Mouse (Mus musculus) intestine, postnatal 0 days (tissue): ENCODE data around the gene Naa50. TPM values are rescaled to one million over a fixed set of nuclear protein-coding genes. Genes with fewer than 3 reads are reported as not detected.

Experiments
- ATAC-seq: fragments of 200-750 bp; cut with Nextera tagmentation; 2 replicates; pipeline ENCODE4 v1.8.0; 2017; ENCODE audit warnings: mild to moderate bottlenecking, moderate TSS enrichment, moderate library complexity
- H3K27ac ChIP-seq: fragments of 300-500 bp; sonication (generic); 2 replicates; pipeline ENCODE4 v1.5.1; 2014; ENCODE audit warnings: mild to moderate bottlenecking, low read depth, low read length, moderate library complexity
- H3K27me3 ChIP-seq: fragments of 300-500 bp; sonication (generic); replicated peaks from 2 replicates; pipeline ENCODE4 v1.6.1; 2014; ENCODE audit warnings: low read length, mixed read lengths; ENCODE audit not compliant: control insufficient read depth, insufficient read depth
- H3K36me3 ChIP-seq: fragments of 300-500 bp; sonication (generic); 2 replicates; pipeline ENCODE4 v1.6.1; 2014; ENCODE audit warnings: mild to moderate bottlenecking, moderate library complexity; ENCODE audit not compliant: control insufficient read depth, insufficient read depth
- H3K4me1 ChIP-seq: fragments of 300-500 bp; sonication (generic); replicated peaks from 2 replicates; pipeline ENCODE4 v1.6.1; 2014; ENCODE audit warnings: antibody characterized with exemption, low read length, mixed read lengths; ENCODE audit not compliant: control insufficient read depth, insufficient read depth
- H3K4me2 ChIP-seq: fragments of 300-500 bp; sonication (generic); replicated peaks from 2 replicates; pipeline ENCODE4 v1.6.1; 2014; ENCODE audit warnings: low read depth, mild to moderate bottlenecking, moderate library complexity
- H3K4me3 ChIP-seq: fragments of 300-500 bp; sonication (generic); 2 replicates; pipeline ENCODE4 v1.5.1; 2014; ENCODE audit warnings: low read depth, low read length
- H3K9ac ChIP-seq: fragments of 300-500 bp; sonication (generic); 2 replicates; pipeline ENCODE4 v1.6.1; 2014; ENCODE audit warnings: mild to moderate bottlenecking, low read depth, low read length
- H3K9me3 ChIP-seq: fragments of 300-500 bp; sonication (generic); 2 replicates; pipeline ENCODE4 v1.6.1; 2016; ENCODE audit warnings: mixed run types; ENCODE audit not compliant: control insufficient read depth
- CTCF ChIP-seq: sonication (generic); IDR thresholded peaks from 2 replicates; pipeline ENCODE4 v1.5.1; 2016; ENCODE audit warnings: low read depth, mild to moderate bottlenecking, control low read depth, antibody characterized with exemption, moderate library complexity
- WGBS: fragments of 180-500 bp; shearing (Covaris S2); extraction: QIAGEN DNeasy Blood & Tissue Kit; methylation state at CpG from one replicate; pipeline ENCODE4 v1.1.7; 2014; 5-methylcytosine and 5-hydroxymethylcytosine counted together
- polyA plus RNA-seq: library from polyadenylated mRNA; unstranded; fragments of >200 nt; fragmentation: Nextera tagmentation; extraction: Ambion mirVana; gene quantifications from 2 replicates; pipeline ENCODE4 v1.2.1, GENCODE M21; 2015

The Naa50 gene
- polyA plus RNA-seq, 1 experiment from 2014 or later, result 38.6 TPM

DNA sequence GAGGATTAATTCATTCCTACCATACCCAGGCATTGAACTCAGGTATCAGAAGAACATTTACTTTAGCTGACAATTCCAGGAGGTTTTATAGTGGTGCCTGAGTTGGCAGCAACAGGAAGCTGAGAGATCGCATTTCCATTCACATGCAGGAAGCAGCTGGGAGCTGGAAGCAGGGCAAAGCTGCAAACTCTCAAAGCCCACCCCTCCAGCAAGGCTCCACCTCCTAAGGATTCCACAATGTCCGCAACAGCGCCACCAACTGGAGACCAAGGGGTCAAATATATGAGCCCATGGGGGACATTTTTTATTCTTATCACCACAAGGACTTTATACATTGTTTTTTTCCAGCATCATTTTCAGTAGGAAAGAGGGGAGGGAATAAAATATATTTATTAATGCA lies 49.1 kb downstream of the Naa50 start:
- Histone ChIP-seq H3K4me3 (no peak overlapping the region), H3K27me3 (no peaks in the 10 kb centered on the region), H3K9me3 (no peaks in the 10 kb centered on the region), H3K4me1 (no peaks in the 10 kb centered on the region), H3K27ac (no peak overlapping the region), H3K9ac (no peak overlapping the region), H3K36me3 (no peaks in the 10 kb centered on the region), H3K4me2 (no peak overlapping the region)
- no peak for ATAC-seq
- TF ChIP-seq CTCF, result peak; percentile 29; the same call in 1 of the 2 replicates
- WGBS, result 83% methylated on average over 3 of the region's 3 CpGs

DNA sequence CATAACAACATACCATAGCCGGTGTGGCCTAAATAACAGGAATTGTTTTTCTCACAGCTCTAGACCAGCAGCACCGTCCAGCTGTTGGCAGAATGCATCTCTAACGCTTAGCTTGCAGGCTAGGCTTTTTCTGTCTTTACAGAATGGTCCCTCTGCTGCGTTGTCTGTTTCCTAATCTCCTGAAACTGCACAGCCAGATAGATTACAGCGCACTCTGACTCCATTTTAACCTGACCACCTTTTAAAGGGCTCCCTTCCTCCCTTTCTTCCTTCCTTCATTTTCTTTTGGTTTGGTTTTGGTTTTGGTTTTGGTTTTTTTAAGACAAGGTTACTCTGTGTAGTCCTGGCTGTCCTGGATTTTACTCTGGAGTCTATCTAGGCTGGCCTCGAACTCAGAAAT lies 50.4 kb downstream of the Naa50 start:
- no peaks in the 10 kb centered on the region for H3K36me3 ChIP-seq
- no peak overlapping the region for H3K4me3 ChIP-seq
- no peak for ATAC-seq
- 70% methylated on average over 6 of the region's 6 CpGs for WGBS
- TF ChIP-seq CTCF, result no peak
- H3K9me3 ChIP-seq, result no peaks in the 10 kb centered on the region
- no peaks in the 10 kb centered on the region for H3K27me3 ChIP-seq
- H3K4me2 ChIP-seq, result no peak overlapping the region
- H3K9ac ChIP-seq, result no peak overlapping the region
- H3K27ac ChIP-seq, result no peak overlapping the region
- no peaks in the 10 kb centered on the region for H3K4me1 ChIP-seq

DNA sequence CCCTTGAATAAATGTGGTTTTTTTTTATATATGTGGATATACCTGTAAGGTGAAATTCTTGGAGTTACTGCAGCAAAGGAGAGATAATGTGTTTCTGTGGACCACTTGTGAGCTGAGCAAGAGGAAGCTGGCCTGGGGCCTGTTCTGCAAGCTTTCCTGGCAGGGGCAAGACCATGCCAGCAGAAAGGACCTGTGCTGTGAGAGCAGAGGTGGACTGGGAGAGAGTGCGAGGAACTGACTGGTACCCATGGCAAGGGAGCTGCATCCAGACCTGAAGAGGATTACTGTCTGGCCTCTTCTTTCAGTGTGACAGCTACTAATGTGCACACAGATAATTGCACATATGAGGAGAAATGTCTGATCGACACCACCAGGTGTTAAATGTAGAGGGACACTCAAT lies 51.3 kb downstream of the Naa50 start:
- Histone ChIP-seq H3K4me2 (no peak overlapping the region), H3K4me3 (no peak overlapping the region), H3K27ac (no peak overlapping the region), H3K9ac (no peak overlapping the region), H3K4me1 (no peaks in the 10 kb centered on the region), H3K27me3 (no peaks in the 10 kb centered on the region), H3K9me3 (no peaks in the 10 kb centered on the region), H3K36me3 (no peaks in the 10 kb centered on the region)
- ATAC-seq, result no peak
- no peak for TF ChIP-seq CTCF
- 99% methylated on average over 2 of the region's 2 CpGs for WGBS

DNA sequence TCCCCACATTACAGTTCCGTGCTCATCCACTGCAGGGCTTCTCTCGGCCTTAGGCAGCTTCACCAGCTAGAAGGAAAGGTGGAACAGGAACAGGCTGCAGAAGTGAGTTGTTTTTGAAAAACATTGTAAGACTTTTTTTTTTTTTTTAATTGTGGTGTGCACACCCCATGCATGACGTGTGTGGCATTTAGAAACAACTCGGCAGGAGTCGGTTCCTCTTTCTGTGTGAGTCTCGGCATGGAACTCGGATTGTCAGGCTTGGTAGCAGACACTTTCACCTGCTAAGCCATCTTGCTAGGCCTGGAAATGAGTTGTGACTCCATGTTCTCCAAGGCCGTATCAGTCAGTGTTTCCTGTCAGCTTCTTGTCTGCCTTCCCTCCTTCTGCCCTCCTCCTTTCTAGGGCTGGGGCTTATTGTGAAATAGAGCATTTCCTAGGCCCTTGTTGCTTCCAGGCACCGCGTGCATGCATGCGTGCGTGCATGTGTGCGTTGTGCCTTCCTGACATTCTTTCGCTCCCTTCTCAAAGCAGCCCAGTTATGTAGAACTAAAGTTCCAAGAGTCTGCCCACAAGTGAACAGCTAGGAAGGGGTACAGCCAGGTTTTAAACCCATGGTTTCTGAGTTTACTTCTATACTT lies 59.6 kb downstream of the Naa50 start:
- WGBS, result 88% methylated on average over 14 of the region's 14 CpGs
- H3K27me3 ChIP-seq, result no peaks in the 10 kb centered on the region
- H3K9ac ChIP-seq, result no peak overlapping the region
- no peak overlapping the region for H3K4me2 ChIP-seq
- H3K4me1 ChIP-seq, result no peaks in the 10 kb centered on the region
- H3K36me3 ChIP-seq, result peaks cover 26% of the 10 kb centered on the region
- H3K9me3 ChIP-seq, result no peaks in the 10 kb centered on the region
- no peak for TF ChIP-seq CTCF
- ATAC-seq, result no peak
- no peak overlapping the region for H3K4me3 ChIP-seq
- H3K27ac ChIP-seq, result no peak overlapping the region

DNA sequence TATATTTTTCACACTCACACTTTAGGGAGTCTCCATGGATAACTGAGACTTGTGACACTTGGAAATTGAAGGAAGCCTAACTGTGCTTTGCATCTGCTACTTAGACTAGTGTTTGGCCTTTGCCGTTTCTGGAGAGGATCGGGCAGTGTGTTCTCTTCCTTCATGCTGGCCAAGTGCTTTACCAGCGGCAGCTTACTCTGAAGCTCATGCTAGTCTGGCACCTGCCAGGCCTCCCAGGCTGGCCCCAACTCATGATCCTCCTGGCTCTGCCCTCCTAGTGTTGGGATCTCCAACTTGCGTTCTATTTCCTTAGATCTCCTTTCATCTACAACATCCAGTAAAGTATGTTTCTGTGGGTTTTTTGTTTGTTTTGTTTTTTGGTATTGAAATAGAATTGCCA lies 60.5 kb downstream of the Naa50 start:
- no peak overlapping the region for H3K9ac ChIP-seq
- no peaks in the 10 kb centered on the region for H3K27me3 ChIP-seq
- no peaks in the 10 kb centered on the region for H3K4me1 ChIP-seq
- ATAC-seq, result no peak
- H3K36me3 ChIP-seq, result peaks cover 31% of the 10 kb centered on the region
- no peak overlapping the region for H3K4me3 ChIP-seq
- H3K4me2 ChIP-seq, result no peak overlapping the region
- TF ChIP-seq CTCF, result no peak
- no peaks in the 10 kb centered on the region for H3K9me3 ChIP-seq
- WGBS, result 89% methylated on average over 4 of the region's 4 CpGs
- H3K27ac ChIP-seq, result no peak overlapping the region

DNA sequence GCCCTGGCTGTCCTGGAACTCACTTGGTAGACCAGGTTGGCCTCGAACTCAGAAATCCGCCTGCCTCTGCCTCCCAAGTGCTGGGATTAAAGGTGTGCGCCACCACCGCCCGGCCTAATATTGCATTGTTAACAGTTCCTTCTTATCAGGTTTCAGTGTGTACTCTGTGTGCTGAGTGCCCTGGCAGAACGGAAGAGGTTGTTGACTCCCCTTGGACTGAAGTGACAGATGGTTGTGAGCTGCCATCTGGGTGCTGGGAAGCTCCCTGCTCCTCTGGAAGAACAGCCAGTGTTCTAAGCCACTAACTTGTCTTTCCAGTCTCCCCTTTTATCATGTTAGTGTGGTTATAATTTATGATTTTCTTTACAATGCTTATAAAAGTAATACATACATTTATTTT lies 64.7 kb downstream of the Naa50 start:
- Histone ChIP-seq H3K36me3 (peaks cover 44% of the 10 kb centered on the region), H3K4me2 (no peak overlapping the region), H3K9me3 (no peaks in the 10 kb centered on the region), H3K27me3 (no peaks in the 10 kb centered on the region), H3K4me3 (no peak overlapping the region), H3K9ac (no peak overlapping the region), H3K4me1 (no peaks in the 10 kb centered on the region), H3K27ac (no peak overlapping the region)
- no peak for ATAC-seq
- TF ChIP-seq CTCF, result no peak
- 70% methylated on average over 6 of the region's 6 CpGs for WGBS

DNA sequence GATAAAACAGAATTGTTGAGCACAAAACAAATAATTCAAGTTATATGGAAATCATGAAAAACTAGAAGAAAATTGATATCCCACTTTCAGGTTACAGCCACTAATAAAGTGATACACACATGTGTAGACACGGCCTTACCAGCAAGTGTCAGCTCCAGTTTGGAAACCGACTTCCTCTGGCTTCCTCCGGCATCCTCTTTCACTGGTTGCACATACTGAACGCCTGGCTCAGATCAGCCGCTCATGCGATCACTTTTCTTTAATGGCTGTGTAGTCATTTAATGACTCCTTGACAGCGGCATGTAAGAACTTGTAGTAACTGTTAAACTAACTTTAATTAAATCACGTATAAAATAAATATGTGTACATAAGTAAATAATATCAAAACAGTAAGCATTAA lies 66.3 kb downstream of the Naa50 start:
- H3K4me1 ChIP-seq, result no peaks in the 10 kb centered on the region
- no peak for TF ChIP-seq CTCF
- no peak overlapping the region for H3K9ac ChIP-seq
- no peaks in the 10 kb centered on the region for H3K27me3 ChIP-seq
- H3K4me2 ChIP-seq, result no peak overlapping the region
- no peak for ATAC-seq
- whole genome bisulfite sequencing, result 94% methylated on average over 8 of the region's 8 CpGs
- no peak overlapping the region for H3K4me3 ChIP-seq
- peaks cover 43% of the 10 kb centered on the region for H3K36me3 ChIP-seq
- no peak overlapping the region for H3K27ac ChIP-seq
- H3K9me3 ChIP-seq, result no peaks in the 10 kb centered on the region
